Mouse (Mus musculus): ENCODE measurements around the gene Gpr18.

The Gpr18 gene

DNA sequence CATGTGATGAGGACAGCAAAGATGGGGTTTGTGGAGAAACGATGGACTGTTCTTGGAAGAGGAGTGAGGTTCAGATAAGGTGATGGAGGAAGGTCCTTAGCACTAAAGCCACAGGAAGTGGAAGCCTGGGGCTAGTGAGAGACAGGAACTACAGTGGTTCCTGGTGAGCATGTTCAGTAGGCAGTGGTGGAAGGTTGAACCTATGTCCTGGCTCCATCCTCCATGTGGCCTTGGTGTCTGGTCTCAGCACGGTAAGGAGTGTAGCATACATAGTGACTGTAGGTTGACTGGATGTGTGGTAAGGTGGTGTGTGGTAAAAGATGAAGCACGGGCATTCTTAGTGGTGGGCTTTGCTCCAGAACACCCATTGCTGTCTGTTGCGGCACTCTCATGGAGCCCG lies 34.3 kb upstream of the Gpr18 start:
- DNase-seq (ENCODE audit: low read depth in 1 of 2, low spot score in 2 of 2): no peak

GRCm38 (mm10) chr14:121949436-121949835 lies 33.9 kb upstream of the Gpr18 start:
- DNase-seq (ENCODE audit: low read depth in 1 of 2, low spot score in 2 of 2): no peak

- no peak for DNase-seq (ENCODE audit: low read depth in 1 of 2, low spot score in 2 of 2)
Measured at GRCm38 (mm10) chr14:121947966-121948365, 32.4 kb upstream of the Gpr18 start.

GRCm38 (mm10) chr14:121947201-121947760 lies 31.7 kb upstream of the Gpr18 start:
- no peak for DNase-seq (ENCODE audit: low read depth in 1 of 2, low spot score in 2 of 2)

DNA sequence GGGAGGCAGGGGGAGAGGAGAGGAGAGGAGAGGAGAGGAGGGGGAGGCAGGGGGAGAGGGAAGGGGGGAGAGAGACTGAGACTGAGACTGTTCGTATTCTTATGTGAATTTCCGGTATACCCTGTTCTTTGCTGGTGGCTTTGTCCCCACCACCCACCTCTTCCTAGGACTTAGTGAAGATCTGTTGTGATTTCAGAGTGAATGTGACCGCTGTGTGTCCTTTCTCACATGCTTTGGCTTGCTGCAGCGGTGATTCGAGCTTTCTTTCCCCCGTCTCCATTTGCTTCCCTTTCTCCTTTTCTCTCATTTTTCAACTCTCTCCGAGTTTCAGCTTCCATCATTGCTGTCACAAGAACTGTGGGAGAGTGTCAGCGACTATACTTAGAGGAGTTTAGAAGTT lies 31.1 kb upstream of the Gpr18 start:
- no peak for DNase-seq (ENCODE audit: low read depth in 1 of 2, low spot score in 2 of 2)

DNA sequence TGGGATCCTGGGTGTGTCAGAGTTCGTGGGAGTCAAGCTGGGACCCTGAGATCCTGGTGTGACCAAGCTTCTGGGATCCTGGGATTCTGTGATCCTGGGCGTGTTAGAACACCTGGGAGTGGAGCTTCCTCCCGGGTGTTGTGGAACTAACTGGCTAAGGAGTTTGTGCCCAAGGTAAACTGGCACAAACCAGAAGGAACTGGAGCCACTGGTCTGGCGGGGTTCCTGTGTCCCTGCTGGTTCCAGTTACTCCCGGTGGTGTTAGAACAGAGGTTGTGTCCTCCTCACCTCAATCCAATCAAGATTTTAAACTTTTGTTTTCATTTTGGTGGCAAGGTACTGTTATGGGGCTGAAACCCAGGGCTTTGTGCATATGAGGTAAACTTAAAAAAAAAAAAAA lies 30.6 kb upstream of the Gpr18 start:
- DNase-seq (ENCODE audit: low read depth in 1 of 2, low spot score in 2 of 2): no peak

GRCm38 (mm10) chr14:121939582-121939981 lies 24.0 kb upstream of the Gpr18 start:
- no peak for DNase-seq (ENCODE audit: low read depth in 1 of 2, low spot score in 2 of 2)

DNA sequence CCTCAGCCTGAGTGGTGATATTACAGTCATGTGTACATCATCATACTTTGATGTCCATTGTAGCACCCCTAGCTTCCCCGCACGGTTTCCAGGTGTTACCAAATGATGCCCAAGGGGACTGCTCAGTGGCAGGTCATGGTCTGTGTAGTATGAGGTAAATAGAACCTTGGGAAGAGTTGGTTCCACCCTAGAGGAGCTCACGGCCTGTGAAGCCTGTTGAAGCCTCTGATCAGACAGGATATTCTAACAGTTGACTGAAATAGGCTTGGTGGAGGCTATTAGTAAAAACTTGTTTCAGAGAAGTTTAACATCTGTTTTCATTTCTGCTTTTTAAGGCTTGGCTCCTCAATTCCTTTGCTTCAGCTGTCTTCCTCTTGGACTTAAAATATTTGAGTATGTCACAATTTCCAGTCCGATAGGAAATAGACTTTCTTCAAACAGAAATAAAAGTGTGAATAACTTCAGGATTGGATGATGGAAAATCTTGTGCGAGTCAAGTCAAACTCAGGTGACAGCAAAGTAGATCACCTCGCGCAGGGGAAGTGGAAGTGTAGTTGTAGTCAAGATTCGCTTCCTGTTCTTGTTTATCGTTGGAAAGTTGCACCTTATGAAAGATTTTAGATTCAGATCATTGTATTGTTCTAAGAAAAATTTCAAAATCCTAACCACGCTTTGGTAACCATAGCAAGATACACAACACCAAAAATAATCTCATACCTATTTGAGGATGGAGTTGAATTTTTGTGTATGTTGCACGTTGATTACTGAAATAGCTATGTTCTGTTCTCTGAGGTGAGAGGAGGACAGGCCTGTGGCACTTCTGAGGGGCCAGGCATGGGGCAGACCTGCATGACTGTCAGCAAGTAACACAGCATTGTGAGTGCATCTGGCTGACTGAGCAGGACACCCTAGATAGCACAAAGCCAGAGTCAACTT lies 22.9 kb upstream of the Gpr18 start:
- DNase-seq (ENCODE audit: low read depth in 1 of 2, low spot score in 2 of 2): peak in 1 of 2 experiments; percentile 28

- no peak for DNase-seq (ENCODE audit: low read depth in 1 of 2, low spot score in 2 of 2)
Measured at GRCm38 (mm10) chr14:121937601-121938255, 22.1 kb upstream of the Gpr18 start.

- no peak for DNase-seq (ENCODE audit: low read depth in 1 of 2, low spot score in 2 of 2)
Measured at GRCm38 (mm10) chr14:121936856-121937255, 21.3 kb upstream of the Gpr18 start.

DNA sequence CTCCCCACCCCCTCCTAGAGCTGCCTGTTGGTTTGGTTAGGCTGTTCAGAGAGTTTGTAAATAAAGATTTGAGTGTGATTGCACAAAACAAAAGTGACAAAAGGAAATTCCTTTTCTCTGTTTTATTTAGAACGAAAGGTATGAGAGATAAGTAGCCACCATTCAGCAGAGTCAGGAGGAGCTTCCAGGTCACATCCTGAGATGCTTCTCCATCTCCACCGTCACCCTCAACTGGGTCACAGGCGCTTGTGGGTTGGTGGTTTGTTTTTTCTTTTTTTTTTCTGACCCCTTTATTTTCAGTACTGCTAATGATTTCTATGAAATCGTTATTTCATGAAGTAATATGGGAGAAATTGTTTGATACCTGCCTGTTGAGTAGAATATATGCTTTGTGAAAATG lies 20.8 kb upstream of the Gpr18 start:
- no peak for DNase-seq (ENCODE audit: low read depth in 1 of 2, low spot score in 2 of 2)

DNA sequence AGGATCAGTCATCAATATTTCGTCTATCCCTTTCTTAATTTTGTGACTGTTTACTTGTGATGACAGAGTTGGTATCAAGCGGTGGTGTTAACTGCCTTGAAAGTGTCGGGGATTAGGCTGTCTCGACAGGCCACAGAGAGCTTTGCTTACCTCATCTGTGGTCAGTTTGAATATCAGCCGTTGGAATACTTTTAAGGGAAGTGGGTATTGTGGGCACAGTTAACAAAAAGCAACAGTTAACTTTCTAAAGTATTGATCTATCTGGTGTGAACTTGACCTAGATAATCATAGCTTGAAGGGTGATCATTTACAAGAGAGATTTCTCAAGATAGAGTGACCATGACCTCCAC lies 19.0 kb upstream of the Gpr18 start:
- no peak for DNase-seq (ENCODE audit: low read depth in 1 of 2, low spot score in 2 of 2)

- no peak for DNase-seq (ENCODE audit: low read depth in 1 of 2, low spot score in 2 of 2)
Measured at GRCm38 (mm10) chr14:121933906-121934596, 18.5 kb upstream of the Gpr18 start.

GRCm38 (mm10) chr14:121932180-121932579 lies 16.6 kb upstream of the Gpr18 start:
- no peak for DNase-seq (ENCODE audit: low read depth in 1 of 2, low spot score in 2 of 2)

- no peak for DNase-seq (ENCODE audit: low read depth in 1 of 2, low spot score in 2 of 2)
Measured at GRCm38 (mm10) chr14:121931594-121931993, 16.0 kb upstream of the Gpr18 start.

DNA sequence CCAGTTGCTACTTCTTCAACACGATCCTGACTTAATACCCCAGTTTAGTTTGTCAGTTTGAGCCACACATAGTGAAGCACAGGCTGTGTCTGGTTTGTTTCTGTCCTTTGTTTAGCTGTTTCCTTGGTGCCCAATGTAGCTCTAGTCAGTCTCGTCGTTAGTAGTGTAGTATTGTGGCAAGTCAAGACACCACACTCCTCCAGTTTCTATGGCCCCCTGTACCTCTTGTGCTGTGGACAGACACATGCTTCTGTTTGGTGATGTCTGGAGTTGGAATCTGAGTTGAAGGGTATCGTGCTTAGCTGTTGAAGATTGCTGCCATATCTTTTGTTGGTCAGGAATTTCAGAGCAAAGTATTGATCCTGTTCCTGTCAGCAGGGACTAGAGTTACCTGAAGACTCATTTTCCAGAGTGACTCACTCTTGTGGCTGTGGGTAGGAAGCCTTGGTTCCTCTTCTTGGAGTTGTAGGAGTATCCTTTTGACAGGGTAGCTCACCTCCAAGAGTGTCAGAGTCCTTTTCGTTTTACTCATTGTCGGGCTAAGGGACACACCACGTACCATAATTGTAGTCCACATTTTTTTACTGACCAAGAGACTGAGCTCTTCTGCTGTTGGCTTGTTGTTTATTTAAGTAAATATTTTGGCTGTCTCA lies 15.3 kb upstream of the Gpr18 start:
- DNase-seq (ENCODE audit: low read depth in 1 of 2, low spot score in 2 of 2): no peak

DNA sequence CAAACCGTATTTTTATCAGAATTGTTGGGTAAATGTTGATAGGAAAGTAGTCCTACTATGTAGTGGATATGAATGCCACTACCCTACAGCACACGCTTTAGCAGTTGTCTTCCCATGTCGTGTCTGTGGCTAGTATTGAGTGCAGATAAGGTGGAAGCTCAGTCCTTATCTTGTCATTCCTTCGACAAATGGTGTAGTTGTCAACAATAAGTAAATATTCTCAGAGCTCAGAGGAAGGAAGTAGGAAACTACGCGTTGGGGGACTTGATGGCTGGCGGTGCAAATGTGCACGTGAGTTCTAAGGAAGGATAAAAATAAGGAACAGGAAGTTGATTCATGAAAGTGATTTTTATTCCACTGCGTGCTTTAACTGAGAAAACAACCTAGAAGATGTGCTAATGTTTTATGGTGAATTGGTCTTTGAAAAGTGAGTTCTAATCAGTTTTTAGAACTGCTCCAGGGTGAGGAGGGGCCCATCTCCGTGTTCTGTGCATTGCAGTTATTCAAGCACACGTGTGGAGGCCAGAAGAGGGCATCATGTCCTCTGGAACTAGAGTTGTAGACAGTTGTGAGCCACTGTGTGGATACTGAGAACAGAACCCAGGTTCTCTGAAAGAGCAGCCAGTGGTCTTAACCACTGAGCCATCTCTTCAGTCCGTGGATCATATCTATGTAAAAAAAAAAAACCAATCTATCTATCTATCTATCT lies 13.8 kb upstream of the Gpr18 start:
- no peak for DNase-seq (ENCODE audit: low read depth in 1 of 2, low spot score in 2 of 2)

GRCm38 (mm10) chr14:121928375-121929137 lies 13.0 kb upstream of the Gpr18 start:
- DNase-seq (ENCODE audit: low read depth in 1 of 2, low spot score in 2 of 2): peak in 1 of 2 experiments; percentile 29

- DNase-seq (ENCODE audit: low read depth in 1 of 2, low spot score in 2 of 2): no peak
Measured at GRCm38 (mm10) chr14:121927451-121927850, 11.9 kb upstream of the Gpr18 start.

GRCm38 (mm10) chr14:121926901-121927300 lies 11.3 kb upstream of the Gpr18 start:
- DNase-seq (ENCODE audit: low read depth in 1 of 2, low spot score in 2 of 2): no peak

Measured in monocyte, adult 2 months (primary cell).